Mouse (Mus musculus) liver, embryonic 13.5 days (tissue): Measurements from ENCODE around the gene Pkdcc. TPM values are rescaled to one million over a fixed set of nuclear protein-coding genes. Genes with fewer than 3 reads are reported as not detected.

ENCODE experiments used
- ATAC-seq: fragments of 200-750 bp; cut with Nextera tagmentation; 2 replicates; pipeline ENCODE4 v1.8.0; 2017; ENCODE audit warnings: low read depth, mild to moderate bottlenecking, moderate number of reproducible peaks, moderate library complexity
- DNase-seq: peaks from one replicate; pipeline ENCODE4 v3.0.0; 2022
- H3K27ac ChIP-seq: fragments of 300-500 bp; sonication (generic); 2 replicates; pipeline ENCODE4 v1.5.1; 2015; ENCODE audit warnings: moderate library complexity, mild to moderate bottlenecking, inconsistent platforms
- H3K27me3 ChIP-seq: fragments of 300-500 bp; sonication (generic); 2 replicates; pipeline ENCODE4 v1.6.1; 2015; ENCODE audit warnings: mild to moderate bottlenecking, inconsistent platforms
- H3K36me3 ChIP-seq: fragments of 300-500 bp; sonication (generic); 2 replicates; pipeline ENCODE4 v1.6.1; 2015; ENCODE audit warnings: mild to moderate bottlenecking, inconsistent platforms
- H3K4me1 ChIP-seq: fragments of 300-500 bp; sonication (generic); replicated peaks from 2 replicates; pipeline ENCODE4 v1.6.1; 2015; ENCODE audit warnings: inconsistent platforms
- H3K4me2 ChIP-seq: fragments of 300-500 bp; sonication (generic); 2 replicates; pipeline ENCODE4 v1.6.1; 2015; ENCODE audit warnings: inconsistent platforms, mild to moderate bottlenecking, moderate library complexity
- H3K4me3 ChIP-seq: fragments of 300-500 bp; sonication (generic); replicated peaks from 2 replicates; pipeline ENCODE4 v1.5.1; 2015; ENCODE audit warnings: mild to moderate bottlenecking, inconsistent platforms
- H3K9ac ChIP-seq: fragments of 300-500 bp; sonication (generic); 2 replicates; pipeline ENCODE4 v1.6.1; 2015; ENCODE audit warnings: mild to moderate bottlenecking, inconsistent platforms
- H3K9me3 ChIP-seq: fragments of 300-500 bp; sonication (generic); replicated peaks from 2 replicates; pipeline ENCODE4 v1.6.1; 2016; ENCODE audit warnings: inconsistent platforms
- WGBS: fragments of 180-500 bp; shearing (Covaris S2); methylation state at CpG from one replicate; pipeline ENCODE4 v1.1.7; 2015; ENCODE audit not compliant: insufficient replicate concordance; 5-methylcytosine and 5-hydroxymethylcytosine counted together
- polyA plus RNA-seq: library from polyadenylated mRNA; unstranded; fragments of >200 nt; fragmentation: Nextera tagmentation; extraction: Ambion mirVana; gene quantifications from 2 replicates; pipeline ENCODE4 v1.2.1, GENCODE M21; 2015

The Pkdcc gene
- 2.6 and 3.5 TPM in 2 replicates for polyA plus RNA-seq

GRCm38 (mm10) chr17:83214674-83215528 lies at the start of gene Pkdcc:
Gene Pkdcc (plus strand): TSS chr17:83215292.
- H3K9me3 ChIP-seq: no peaks in the 10 kb centered on the region
- ATAC-seq (peak; percentile 76), DNase-seq (peak; percentile 22)
- no peaks in the 10 kb centered on the region for H3K36me3 ChIP-seq
- peaks cover 50% of the 10 kb centered on the region for H3K27me3 ChIP-seq
- H3K4me3 ChIP-seq: peak within 1 kb of the TSS; percentile 65
- H3K27ac ChIP-seq: peak within 1 kb of the TSS; percentile 77
- peak within 1 kb of the TSS; percentile 75 for H3K9ac ChIP-seq
- peaks cover 47% of the 10 kb centered on the region for H3K4me1 ChIP-seq
- H3K4me2 ChIP-seq: peak within 1 kb of the TSS; percentile 66
- under 1% methylated on average over 71 of the region's 105 CpGs for WGBS

GRCm38 (mm10) chr17:83166195-83166594 lies 48.9 kb upstream of the Pkdcc start:
- ATAC-seq (no peak), DNase-seq (no peak)
- Histone ChIP-seq H3K36me3 (no peaks in the 10 kb centered on the region), H3K4me2 (no peak overlapping the region), H3K27me3 (no peaks in the 10 kb centered on the region), H3K27ac (no peak overlapping the region), H3K4me1 (0 out of 2 replicates have a peak, but pooled peaks cover 5% of the 10 kb centered on the region), H3K9ac (no peak overlapping the region), H3K4me3 (no peak overlapping the region), H3K9me3 (no peaks in the 10 kb centered on the region)
- 57% methylated on average over 5 of the region's 5 CpGs for WGBS

GRCm38 (mm10) chr17:83176146-83176545 lies 38.9 kb upstream of the Pkdcc start:
- Histone ChIP-seq H3K9ac (no peak overlapping the region), H3K27ac (no peak overlapping the region), H3K4me1 (peaks cover 5% of the 10 kb centered on the region; the same call in 1 of the 2 replicates), H3K36me3 (no peaks in the 10 kb centered on the region), H3K27me3 (no peaks in the 10 kb centered on the region), H3K4me2 (no peak overlapping the region), H3K4me3 (no peak overlapping the region), H3K9me3 (peaks cover 8% of the 10 kb centered on the region; the same call in 1 of the 2 replicates)
- DNase-seq (no peak), ATAC-seq (no peak)
- 69% methylated on average over 4 of the region's 4 CpGs for WGBS

- Histone ChIP-seq H3K9me3 (no peaks in the 10 kb centered on the region), H3K4me3 (no peak overlapping the region), H3K9ac (no peak overlapping the region), H3K27ac (no peak overlapping the region), H3K27me3 (no peaks in the 10 kb centered on the region), H3K4me2 (no peak overlapping the region), H3K4me1 (peaks cover 5% of the 10 kb centered on the region; the same call in 1 of the 2 replicates), H3K36me3 (no peaks in the 10 kb centered on the region)
- ATAC-seq (0 out of 2 replicates have a peak, but pooled peaks have one; percentile 48), DNase-seq (no peak)
- 50% methylated on average over 9 of the region's 9 CpGs for WGBS
Measured at GRCm38 (mm10) chr17:83178483-83179150, 36.5 kb upstream of the Pkdcc start.

- ATAC-seq (no peak), DNase-seq (no peak)
- H3K4me2 ChIP-seq: no peak overlapping the region
- peaks cover 5% of the 10 kb centered on the region; the same call in 1 of the 2 replicates for H3K4me1 ChIP-seq
- H3K27ac ChIP-seq: no peak overlapping the region
- H3K9me3 ChIP-seq: no peaks in the 10 kb centered on the region
- H3K4me3 ChIP-seq: no peak overlapping the region
- no peaks in the 10 kb centered on the region for H3K36me3 ChIP-seq
- no peaks in the 10 kb centered on the region for H3K27me3 ChIP-seq
- no peak overlapping the region for H3K9ac ChIP-seq
- WGBS: 57% methylated on average over 6 of the region's 6 CpGs
Measured at GRCm38 (mm10) chr17:83179151-83179531, 36.0 kb upstream of the Pkdcc start.

- no peak overlapping the region for H3K9ac ChIP-seq
- H3K9me3 ChIP-seq: no peaks in the 10 kb centered on the region
- no peaks in the 10 kb centered on the region for H3K27me3 ChIP-seq
- H3K4me2 ChIP-seq: no peak overlapping the region
- H3K4me1 ChIP-seq: peaks cover 5% of the 10 kb centered on the region; the same call in 1 of the 2 replicates
- no peak overlapping the region for H3K27ac ChIP-seq
- H3K4me3 ChIP-seq: no peak overlapping the region
- H3K36me3 ChIP-seq: no peaks in the 10 kb centered on the region
- DNase-seq (no peak), ATAC-seq (no peak)
- WGBS: 65% methylated on average over 4 of the region's 4 CpGs
Measured at GRCm38 (mm10) chr17:83179569-83179968, 35.5 kb upstream of the Pkdcc start.

GRCm38 (mm10) chr17:83181086-83181485 lies 34.0 kb upstream of the Pkdcc start:
- Histone ChIP-seq H3K4me2 (no peak overlapping the region), H3K4me3 (no peak overlapping the region), H3K27ac (no peak overlapping the region), H3K36me3 (no peaks in the 10 kb centered on the region), H3K9me3 (no peaks in the 10 kb centered on the region), H3K9ac (no peak overlapping the region), H3K27me3 (no peaks in the 10 kb centered on the region), H3K4me1 (peaks cover 5% of the 10 kb centered on the region; the same call in 1 of the 2 replicates)
- WGBS: 63% methylated on average over 7 of the region's 7 CpGs
- ATAC-seq (no peak), DNase-seq (no peak)

- DNase-seq: no peak
- peaks cover 5% of the 10 kb centered on the region; the same call in 1 of the 2 replicates for H3K4me1 ChIP-seq
- H3K9ac ChIP-seq: no peak overlapping the region
- WGBS: 48% methylated on average over 7 of the region's 7 CpGs
- H3K27me3 ChIP-seq: no peaks in the 10 kb centered on the region
- no peaks in the 10 kb centered on the region for H3K36me3 ChIP-seq
- H3K4me2 ChIP-seq: no peak overlapping the region
- no peak for ATAC-seq
- no peak overlapping the region for H3K4me3 ChIP-seq
- H3K9me3 ChIP-seq: no peaks in the 10 kb centered on the region
- H3K27ac ChIP-seq: no peak overlapping the region
Measured at GRCm38 (mm10) chr17:83181592-83181991, 33.5 kb upstream of the Pkdcc start.

- H3K27me3 ChIP-seq: no peaks in the 10 kb centered on the region
- WGBS: 69% methylated on average over 8 of the region's 8 CpGs
- DNase-seq (no peak), ATAC-seq (no peak)
- H3K9me3 ChIP-seq: no peaks in the 10 kb centered on the region
- H3K4me2 ChIP-seq: no peak overlapping the region
- no peak overlapping the region for H3K27ac ChIP-seq
- H3K36me3 ChIP-seq: no peaks in the 10 kb centered on the region
- no peak overlapping the region for H3K9ac ChIP-seq
- H3K4me1 ChIP-seq: peaks cover 5% of the 10 kb centered on the region; the same call in 1 of the 2 replicates
- H3K4me3 ChIP-seq: no peak overlapping the region
Measured at GRCm38 (mm10) chr17:83182061-83182664, 32.9 kb upstream of the Pkdcc start.

GRCm38 (mm10) chr17:83182780-83183179 lies 32.3 kb upstream of the Pkdcc start:
- no peaks in the 10 kb centered on the region for H3K9me3 ChIP-seq
- H3K27me3 ChIP-seq: no peaks in the 10 kb centered on the region
- no peak overlapping the region for H3K9ac ChIP-seq
- no peak overlapping the region for H3K27ac ChIP-seq
- H3K4me1 ChIP-seq: peaks cover 5% of the 10 kb centered on the region; the same call in 1 of the 2 replicates
- ATAC-seq (no peak), DNase-seq (no peak)
- no peaks in the 10 kb centered on the region for H3K36me3 ChIP-seq
- WGBS: 60% methylated on average over 6 of the region's 6 CpGs
- H3K4me3 ChIP-seq: no peak overlapping the region
- H3K4me2 ChIP-seq: no peak overlapping the region
